ENCODE assay signal across 9 mouse cellular contexts in genomic region chr11:68384131-68384530, GRCm38 (mm10). TPM values are rescaled to one million over a fixed set of nuclear protein-coding genes. Genes with fewer than 3 reads are reported as not detected.
DNase-seq lines count a peak whose midpoint lies in the region; ATAC-seq and TF ChIP-seq lines count a peak whose summit lies in the region.
"Had no signal": no experiment of that assay in that cellular context is flagged by ENCODE, and none has a peak within 500 bp of the region (broad histone marks: within the 10 kb centered on the region; RNA-seq: fewer than 3 reads in every experiment).

No protein-coding gene starts in this region.

- H3K4me2 ChIP-seq in neural tube, embryonic 11.5 days (ENCODE audit: low read depth), result peak overlapping the region; percentile 96
- H3K4me2 ChIP-seq in limb, embryonic 14.5 days (replicated peaks; ENCODE audit: low read depth, low read length, severe bottlenecking), result peak overlapping the region; percentile 95

- peak overlapping the region; percentile 88 for H3K9ac ChIP-seq in neural tube, embryonic 11.5 days (ENCODE audit: low read length)
- H3K9ac ChIP-seq in limb, embryonic 14.5 days (ENCODE audit: low read depth, low read length, severe bottlenecking), result no peak overlapping the region
- H3K9ac ChIP-seq: liver, embryonic 13.5 days had no signal

- no peak overlapping the region for H3K27ac ChIP-seq in neural tube, embryonic 11.5 days (ENCODE audit: low read depth, low read length)
- H3K27ac ChIP-seq in limb, embryonic 14.5 days (replicated peaks; ENCODE audit: low read depth, low read length), result no peak overlapping the region
- H3K27ac ChIP-seq: liver, embryonic 13.5 days had no signal

- 4% methylated on average over 12 of the region's 12 CpGs for WGBS in neural tube, embryonic 11.5 days
- 9% methylated on average over 12 of the region's 12 CpGs for WGBS in limb, embryonic 14.5 days

- TF ChIP-seq POLR2A in limb, embryonic 14.5 days (IDR thresholded peaks at IDR 0.05; ENCODE audit: borderline replicate concordance, extremely low read depth, insufficient read depth, insufficient read length), result no peak

- peaks cover 41% of the 10 kb centered on the region for H3K27me3 ChIP-seq in neural tube, embryonic 11.5 days (ENCODE audit: control insufficient read depth, insufficient read depth, low read length)
- H3K27me3 ChIP-seq in limb, embryonic 14.5 days (ENCODE audit: control insufficient read depth, insufficient read depth, low read length), result peaks cover 69% of the 10 kb centered on the region

- DNase-seq in embryo, embryonic 10.5 days (ENCODE audit: low spot score), result peak; percentile 42
- no peak for DNase-seq in embryo, embryonic 10 days (ENCODE audit: low spot score)
- DNase-seq in neural tube, embryonic 11.5 days (ENCODE audit: low spot score), result no peak
- DNase-seq in neural tube, embryonic 10.5 days (ENCODE audit: extremely low spot score, low spot score), result no peak
- no peak for DNase-seq in limb, embryonic 14.5 days (ENCODE audit: low spot score)
- DNase-seq in spleen, adult 12 weeks (ENCODE audit: low spot score), result no peak
- no peak for DNase-seq in liver
- no peak for DNase-seq in urinary bladder, postnatal 10 days (ENCODE audit: low spot score)
- DNase-seq: liver, embryonic 13.5 days had no signal

- peaks cover 26% of the 10 kb centered on the region for H3K4me1 ChIP-seq in neural tube, embryonic 11.5 days (ENCODE audit: control insufficient read depth, insufficient read depth, low read length)
- H3K4me1 ChIP-seq in limb, embryonic 14.5 days (ENCODE audit: control insufficient read depth, insufficient read depth, low read length), result peaks cover 14% of the 10 kb centered on the region

- H3K4me3 ChIP-seq in neural tube, embryonic 11.5 days (ENCODE audit: low read depth, low read length), result peak overlapping the region; percentile 67
- peak overlapping the region; percentile 64 for H3K4me3 ChIP-seq in limb, embryonic 14.5 days (replicated peaks; ENCODE audit: low read length)

- ATAC-seq in neural tube, embryonic 11.5 days (ENCODE audit: insufficient read depth, low FRiP score, low TSS enrichment), result no peak
- no peak for ATAC-seq in limb, embryonic 14.5 days (ENCODE audit: low FRiP score, low read depth)

- no peaks in the 10 kb centered on the region for H3K9me3 ChIP-seq in neural tube, embryonic 11.5 days (ENCODE audit: control insufficient read depth, low read length)
- no peaks in the 10 kb centered on the region for H3K9me3 ChIP-seq in limb, embryonic 14.5 days (ENCODE audit: control insufficient read depth, low read length)
- H3K9me3 ChIP-seq: liver, embryonic 13.5 days had no signal

- H3K36me3 ChIP-seq in neural tube, embryonic 11.5 days (ENCODE audit: control insufficient read depth, insufficient read depth, low read length), result no peaks in the 10 kb centered on the region
- H3K36me3 ChIP-seq in limb, embryonic 14.5 days (ENCODE audit: control insufficient read depth, insufficient read depth, low read length), result no peaks in the 10 kb centered on the region
- H3K36me3 ChIP-seq: liver, embryonic 13.5 days had no signal

RNA-seq across cellular contexts. Expression of gene Ntn1, which starts 16.5 kb away (rescaled TPM):
- 10.0 and 11.5 TPM in 2 replicates for polyA plus RNA-seq in neural tube, embryonic 11.5 days (2014; fragmentation: Nextera tagmentation; extraction: Ambion mirVana)
- 18.5 and 22.0 TPM in 2 replicates for polyA plus RNA-seq in limb, embryonic 14.5 days (2012; rRNA removed)
- 3.5 and 4.7 TPM in 2 replicates for polyA plus RNA-seq in limb, embryonic 14.5 days (2014; fragmentation: Nextera tagmentation; extraction: Ambion mirVana)

RNA-seq across cellular contexts. Expression of gene Pik3r5, which starts 47.8 kb away (rescaled TPM):
- 1.2 and 2.1 TPM in 2 replicates for polyA plus RNA-seq in neural tube, embryonic 11.5 days (2014; fragmentation: Nextera tagmentation; extraction: Ambion mirVana)
- polyA plus RNA-seq in limb, embryonic 14.5 days (2012; rRNA removed), result 1.2 and 1.5 TPM in 2 replicates
- 0.52 and 0.95 TPM in 2 replicates for polyA plus RNA-seq in limb, embryonic 14.5 days (2014; fragmentation: Nextera tagmentation; extraction: Ambion mirVana)
